Mouse (Mus musculus): ENCODE measurements around the gene Adora2b. TPM values are rescaled to one million over a fixed set of nuclear protein-coding genes. Genes with fewer than 3 reads are reported as not detected.
A peak's percentile ranks its signal among the peaks of the same experiment; 100 is the strongest.

Adora2b gene
- polyA plus RNA-seq (2012; rRNA removed) (0.31 and 0.42 TPM in 2 replicates), polyA plus RNA-seq (2014; fragmentation: Nextera tagmentation; extraction: Ambion mirVana) (0.29 and 1.2 TPM in 2 replicates)

DNA sequence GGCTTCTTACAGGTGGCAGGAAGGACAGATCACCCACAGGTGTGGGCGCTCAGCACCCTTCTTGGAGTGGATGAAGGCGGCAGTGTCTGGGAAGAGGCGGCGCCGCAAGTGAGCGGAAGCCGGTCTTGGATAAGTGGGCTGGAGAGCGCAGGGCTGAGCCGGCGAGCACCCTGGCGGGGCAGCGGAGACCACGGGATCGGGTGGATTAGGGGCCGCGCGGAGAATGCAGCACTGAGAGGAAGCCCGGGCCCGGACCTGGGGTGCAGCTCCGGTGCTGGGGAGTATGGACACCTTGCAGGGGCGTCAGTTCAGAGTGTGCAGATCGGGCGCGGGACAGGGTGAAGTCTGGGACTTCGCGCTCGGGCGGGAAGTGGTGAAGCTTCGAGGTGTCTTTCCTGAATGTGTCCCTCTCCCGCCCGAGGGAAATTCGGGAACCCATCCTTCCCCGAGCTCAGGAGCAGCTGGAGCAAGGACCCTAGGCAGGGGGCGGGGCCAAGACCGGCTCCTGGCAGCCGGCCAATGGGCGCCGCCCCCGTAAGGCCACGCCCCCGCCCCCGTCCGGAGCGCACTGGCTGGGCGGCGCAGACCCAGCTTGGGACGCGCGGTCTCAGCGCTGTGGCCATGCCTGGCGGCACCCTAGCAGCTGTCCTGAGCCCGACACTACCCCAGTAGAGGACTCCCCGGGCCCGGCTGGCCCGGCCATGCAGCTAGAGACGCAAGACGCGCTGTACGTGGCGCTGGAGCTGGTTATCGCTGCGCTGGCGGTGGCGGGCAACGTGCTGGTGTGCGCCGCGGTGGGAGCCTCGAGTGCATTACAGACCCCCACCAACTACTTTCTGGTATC lies at the start of gene Adora2b:
Gene Adora2b, plus strand, starts transcription at position 584 of the 844 bp plus-strand sequence.
- H3K27me3 ChIP-seq (ENCODE audit: control insufficient read depth, insufficient read depth, low read length): peaks cover 42% of the 10 kb centered on the region

DNA sequence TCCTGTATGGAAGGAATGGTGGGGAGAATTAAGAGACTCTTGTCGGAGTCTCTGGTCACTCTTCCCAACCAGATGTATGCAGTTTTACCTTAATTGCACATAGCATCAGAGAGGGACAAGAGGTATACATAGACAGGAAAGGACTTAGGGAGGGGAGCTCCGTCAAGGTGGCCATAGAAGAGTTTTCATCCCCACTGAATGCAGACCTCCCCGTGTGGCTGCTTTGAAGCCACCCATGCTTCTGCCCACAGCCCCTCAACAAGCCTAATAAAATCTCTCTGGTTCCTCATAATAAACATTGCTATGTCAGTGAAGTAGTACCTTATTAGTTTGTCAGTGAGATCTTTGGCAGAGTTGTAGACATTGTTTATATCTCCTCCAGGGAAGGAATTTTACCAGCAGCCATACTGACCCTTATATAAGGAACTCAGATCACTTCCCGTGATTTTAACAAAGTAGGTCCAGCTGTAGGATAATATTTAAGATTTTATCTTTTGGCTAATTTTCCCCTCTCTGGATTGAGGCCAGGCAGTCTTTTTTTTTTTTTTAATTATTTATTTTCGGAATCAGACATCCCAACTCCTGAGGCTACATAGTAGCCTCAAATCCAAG lies 47.8 kb upstream of the Adora2b start:
- H3K27me3 ChIP-seq (ENCODE audit: control insufficient read depth, insufficient read depth, low read length): no peaks in the 10 kb centered on the region
- H3K4me1 ChIP-seq (replicated peaks; ENCODE audit: control insufficient read depth in 2 of 2, insufficient read depth in 2 of 2, low read length in 1 of 2): no peaks in the 10 kb centered on the region
- TF ChIP-seq CTCF (IDR thresholded peaks at IDR 0.05; ENCODE audit: low read depth): no peak
- no peak for TF ChIP-seq EP300 (IDR thresholded peaks at IDR 0.05; ENCODE audit: low read depth)
- WGBS (ENCODE audit: insufficient replicate concordance): 64% methylated on average over 5 of the region's 5 CpGs
- H3K27ac ChIP-seq: no peak overlapping the region
- DNase-seq (ENCODE audit: low read depth in 3 of 3, low spot score in 3 of 3): no peak
- H3K36me3 ChIP-seq (replicated peaks; ENCODE audit: control insufficient read depth, insufficient read depth, low read depth): no peaks in the 10 kb centered on the region
- H3K4me2 ChIP-seq (ENCODE audit: low read depth): no peak overlapping the region
- no peak overlapping the region for H3K9ac ChIP-seq (replicated peaks)
- no peaks in the 10 kb centered on the region for H3K9me3 ChIP-seq (ENCODE audit: control insufficient read depth, low read length)
- H3K4me3 ChIP-seq (ENCODE audit: insufficient read depth in 1 of 2, low read depth in 2 of 2, low read length in 2 of 2): no peak overlapping the region
- no peak for ATAC-seq (ENCODE audit: insufficient read depth)

More for the DNA sequence above, at the start of gene Adora2b:
- ATAC-seq (ENCODE audit: insufficient read depth) (peak; percentile 80), DNase-seq (ENCODE audit: low read depth in 3 of 3, low spot score in 3 of 3) (peak; percentile 22 to 31 (median 23))
- Histone ChIP-seq H3K4me2 (ENCODE audit: low read depth) (peak within 1 kb of the TSS; percentile 86), H3K4me1 (replicated peaks; ENCODE audit: control insufficient read depth in 2 of 2, insufficient read depth in 2 of 2, low read length in 1 of 2) (no peaks in the 10 kb centered on the region; a peak in 1 of 4 replicates), H3K9ac (replicated peaks) (no peak within 1 kb of the TSS), H3K36me3 (replicated peaks; ENCODE audit: control insufficient read depth, insufficient read depth, low read depth) (no peaks in the 10 kb centered on the region), H3K27ac (no peak within 1 kb of the TSS), H3K9me3 (ENCODE audit: control insufficient read depth, low read length) (no peaks in the 10 kb centered on the region), H3K4me3 (ENCODE audit: insufficient read depth in 1 of 2, low read depth in 2 of 2, low read length in 2 of 2) (peak within 1 kb of the TSS; percentile 53)
- TF ChIP-seq EP300 (IDR thresholded peaks at IDR 0.05; ENCODE audit: low read depth) (no peak), CTCF (IDR thresholded peaks at IDR 0.05; ENCODE audit: low read depth) (no peak)
- under 1% methylated on average over 69 of the region's 69 CpGs for WGBS (ENCODE audit: insufficient replicate concordance)

DNA sequence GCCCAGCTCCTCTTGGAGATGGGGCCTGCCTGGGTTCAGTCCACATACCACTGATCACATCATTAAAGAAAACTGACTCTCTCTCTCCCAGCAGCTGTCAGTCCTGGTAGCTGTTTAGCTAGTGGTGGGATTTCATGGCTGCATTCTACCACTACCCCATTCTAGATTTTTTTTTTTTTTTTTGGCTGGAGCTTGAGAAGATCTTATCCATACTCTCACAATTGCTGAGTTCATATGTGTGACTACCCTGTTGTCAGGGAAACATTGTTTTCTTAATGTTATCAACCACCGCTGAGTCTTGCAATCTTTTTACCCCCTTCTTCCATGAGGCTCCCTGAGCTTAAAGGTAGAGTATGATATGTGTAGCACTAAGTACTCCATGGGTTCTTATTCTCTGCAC lies 46.1 kb upstream of the Adora2b start:
- no peaks in the 10 kb centered on the region for H3K36me3 ChIP-seq (replicated peaks; ENCODE audit: control insufficient read depth, insufficient read depth, low read depth)
- TF ChIP-seq CTCF (IDR thresholded peaks at IDR 0.05; ENCODE audit: low read depth) (no peak), EP300 (IDR thresholded peaks at IDR 0.05; ENCODE audit: low read depth) (no peak)
- no peaks in the 10 kb centered on the region for H3K4me1 ChIP-seq (replicated peaks; ENCODE audit: control insufficient read depth in 2 of 2, insufficient read depth in 2 of 2, low read length in 1 of 2)
- ATAC-seq (ENCODE audit: insufficient read depth) (no peak), DNase-seq (ENCODE audit: low read depth in 3 of 3, low spot score in 3 of 3) (no peak)
- 75% methylated on average over 1 of the region's 1 CpGs for WGBS (ENCODE audit: insufficient replicate concordance)
- no peak overlapping the region for H3K4me3 ChIP-seq (ENCODE audit: insufficient read depth in 1 of 2, low read depth in 2 of 2, low read length in 2 of 2)
- no peaks in the 10 kb centered on the region for H3K27me3 ChIP-seq (ENCODE audit: control insufficient read depth, insufficient read depth, low read length)
- no peak overlapping the region for H3K9ac ChIP-seq (replicated peaks)
- H3K4me2 ChIP-seq (ENCODE audit: low read depth): no peak overlapping the region
- no peaks in the 10 kb centered on the region for H3K9me3 ChIP-seq (ENCODE audit: control insufficient read depth, low read length)
- no peak overlapping the region for H3K27ac ChIP-seq

DNA sequence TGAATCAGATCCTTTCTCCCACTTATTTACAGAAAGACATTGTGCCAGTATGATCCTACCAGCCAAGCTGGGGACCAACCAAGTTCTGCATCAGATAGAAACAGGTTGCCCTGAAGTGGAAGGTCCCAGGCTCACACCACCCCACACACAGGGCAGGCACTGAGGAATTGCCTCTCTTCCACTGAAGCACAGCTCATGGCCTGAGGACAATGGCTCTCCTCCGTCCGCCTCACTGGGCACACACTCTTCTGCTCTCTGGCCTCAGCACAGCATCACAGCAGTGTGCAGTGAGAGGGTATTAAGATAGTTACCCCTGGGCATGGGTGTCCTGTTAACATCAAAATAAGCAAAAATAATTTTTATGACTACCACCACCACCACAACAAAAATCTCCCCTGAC lies 39.7 kb upstream of the Adora2b start:
- Histone ChIP-seq H3K36me3 (replicated peaks; ENCODE audit: control insufficient read depth, insufficient read depth, low read depth) (no peaks in the 10 kb centered on the region), H3K9me3 (ENCODE audit: control insufficient read depth, low read length) (no peaks in the 10 kb centered on the region), H3K27me3 (ENCODE audit: control insufficient read depth, insufficient read depth, low read length) (no peaks in the 10 kb centered on the region), H3K9ac (replicated peaks) (no peak overlapping the region), H3K4me1 (replicated peaks; ENCODE audit: control insufficient read depth in 2 of 2, insufficient read depth in 2 of 2, low read length in 1 of 2) (no peaks in the 10 kb centered on the region), H3K4me2 (ENCODE audit: low read depth) (no peak overlapping the region), H3K4me3 (ENCODE audit: insufficient read depth in 1 of 2, low read depth in 2 of 2, low read length in 2 of 2) (no peak overlapping the region), H3K27ac (no peak overlapping the region)
- ATAC-seq (ENCODE audit: insufficient read depth): no peak
- WGBS (ENCODE audit: insufficient replicate concordance): 89% methylated on average over 2 of the region's 2 CpGs
- no peak for DNase-seq (ENCODE audit: low read depth in 3 of 3, low spot score in 3 of 3)
- TF ChIP-seq EP300 (IDR thresholded peaks at IDR 0.05; ENCODE audit: low read depth) (no peak), CTCF (IDR thresholded peaks at IDR 0.05; ENCODE audit: low read depth) (no peak)

DNA sequence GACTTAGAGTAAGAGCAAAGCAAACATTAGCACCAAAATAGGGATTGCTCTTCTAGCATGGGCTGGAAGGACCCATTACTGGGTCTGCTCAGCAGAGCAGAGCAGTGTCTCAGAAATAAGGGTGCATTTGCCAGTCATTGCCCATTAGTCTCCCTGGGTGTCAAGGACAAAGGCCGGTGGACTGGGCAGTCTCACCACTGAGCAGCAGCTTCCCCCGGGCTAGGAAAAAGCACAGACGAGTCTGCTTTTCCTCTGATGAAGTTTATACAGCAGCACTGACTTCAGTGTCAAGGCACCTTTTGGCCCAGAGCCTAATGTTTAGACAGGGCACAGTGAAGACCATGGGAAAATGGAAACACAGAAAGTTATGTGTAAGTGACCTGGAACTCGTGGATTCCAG lies 38.9 kb upstream of the Adora2b start:
- Histone ChIP-seq H3K27me3 (ENCODE audit: control insufficient read depth, insufficient read depth, low read length) (no peaks in the 10 kb centered on the region), H3K36me3 (replicated peaks; ENCODE audit: control insufficient read depth, insufficient read depth, low read depth) (no peaks in the 10 kb centered on the region), H3K4me1 (replicated peaks; ENCODE audit: control insufficient read depth in 2 of 2, insufficient read depth in 2 of 2, low read length in 1 of 2) (no peaks in the 10 kb centered on the region), H3K4me3 (ENCODE audit: insufficient read depth in 1 of 2, low read depth in 2 of 2, low read length in 2 of 2) (no peak overlapping the region), H3K9ac (replicated peaks) (no peak overlapping the region), H3K4me2 (ENCODE audit: low read depth) (no peak overlapping the region), H3K27ac (no peak overlapping the region), H3K9me3 (ENCODE audit: control insufficient read depth, low read length) (no peaks in the 10 kb centered on the region)
- DNase-seq (ENCODE audit: low read depth in 3 of 3, low spot score in 3 of 3) (no peak), ATAC-seq (ENCODE audit: insufficient read depth) (no peak)
- TF ChIP-seq EP300 (IDR thresholded peaks at IDR 0.05; ENCODE audit: low read depth) (no peak), CTCF (IDR thresholded peaks at IDR 0.05; ENCODE audit: low read depth) (no peak)
- WGBS (ENCODE audit: insufficient replicate concordance): 70% methylated on average over 4 of the region's 4 CpGs

Measured in liver, embryonic 14.5 days (tissue).